Mouse (Mus musculus) liver, adult 2 months (tissue): ENCODE measurements around the gene Ryr3.

ENCODE experiments used
- CTCF ChIP-seq: fragments of 200-500 bp; IDR thresholded peaks from 2 replicates; pipeline ENCODE4 v1.5.1; 2011; ENCODE audit warnings: low read depth, low read length, control low read depth
- POLR2A ChIP-seq: fragments of 200-500 bp; IDR thresholded peaks from 2 replicates; pipeline ENCODE4 v1.6.1; 2011; ENCODE audit warnings: low read length, control low read depth; ENCODE audit not compliant: insufficient read depth; ENCODE audit errors: extremely low read depth

DNA sequence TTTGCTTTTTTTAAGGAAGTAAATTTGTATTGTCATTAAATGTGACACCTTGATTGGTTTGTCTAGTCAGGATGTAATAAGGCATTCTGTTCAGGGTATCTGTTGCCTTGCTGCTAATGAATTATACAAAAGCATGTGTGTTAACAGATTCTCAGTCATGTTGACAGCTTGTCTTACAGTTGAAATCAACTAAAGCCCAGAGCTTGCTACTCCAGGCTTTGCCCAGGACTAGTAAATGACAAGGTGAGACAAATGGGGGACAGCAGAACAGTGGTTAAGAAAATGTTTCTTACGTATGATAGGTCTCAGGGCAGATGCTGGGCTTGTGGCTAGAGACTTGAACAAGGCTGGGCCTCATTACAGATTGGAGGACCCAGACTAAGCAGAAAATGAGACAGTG lies 20.1 kb upstream of the Ryr3 start:
- no peak for TF ChIP-seq CTCF
- no peak for TF ChIP-seq POLR2A
